Mouse (Mus musculus) kidney, adult 2 months (tissue): Measurements from ENCODE around the gene Bmper. TPM values are rescaled to one million over a fixed set of nuclear protein-coding genes. Genes with fewer than 3 reads are reported as not detected.
A peak's percentile ranks its signal among the peaks of the same experiment; 100 is the strongest.

ENCODE experiments used
- DNase-seq: peaks from one replicate; pipeline ENCODE4 v3.0.0; 2021
- H3K27ac ChIP-seq: fragments of 200-500 bp; 2 replicates; pipeline ENCODE4 v1.5.1; 2012; ENCODE audit warnings: low read depth, low read length, control low read depth, inconsistent platforms; ENCODE audit not compliant: insufficient read depth
- H3K27me3 ChIP-seq: fragments of 200-500 bp; replicated peaks from 2 replicates; pipeline ENCODE4 v1.6.1; 2012; ENCODE audit warnings: mild to moderate bottlenecking, moderate library complexity, low read length, inconsistent platforms; ENCODE audit not compliant: control insufficient read depth, insufficient read depth
- H3K36me3 ChIP-seq: fragments of 200-500 bp; 2 replicates; pipeline ENCODE4 v1.6.1; 2012; ENCODE audit warnings: mild to moderate bottlenecking, moderate library complexity, low read length, inconsistent platforms; ENCODE audit not compliant: control insufficient read depth, insufficient read depth
- H3K4me1 ChIP-seq: fragments of 200-500 bp; 2 replicates; pipeline ENCODE4 v1.6.1; 2011; ENCODE audit warnings: low read length; ENCODE audit not compliant: control insufficient read depth, insufficient read depth
- H3K4me3 ChIP-seq: fragments of 200-500 bp; 2 replicates; pipeline ENCODE4 v1.5.1; 2011; ENCODE audit warnings: mild to moderate bottlenecking, low read depth, low read length, control low read depth; ENCODE audit not compliant: insufficient read depth
- CTCF ChIP-seq: fragments of 200-500 bp; conservative IDR thresholded peaks from 2 replicates; pipeline ENCODE4 v1.5.1; 2011; ENCODE audit warnings: low read depth, mild to moderate bottlenecking, control low read depth, low read length, moderate library complexity, mixed read lengths; ENCODE audit not compliant: insufficient read depth, insufficient read length
- POLR2A ChIP-seq: fragments of 200-500 bp; IDR thresholded peaks from one replicate; pipeline ENCODE4 v1.6.1; 2011; ENCODE audit warnings: low read depth, low read length, control low read depth
- WGBS: fragments of 180-500 bp; shearing (Covaris S2); methylation state at CpG from one replicate; pipeline ENCODE4 v1.1.7; 2018; 5-methylcytosine and 5-hydroxymethylcytosine counted together
- polyA plus RNA-seq: library from polyadenylated mRNA; depleted of rRNA; stranded (reverse); fragments of >200 nt; gene quantifications from 2 replicates; pipeline ENCODE4 v1.2.3, GENCODE M21; 2012

Gene Bmper
- polyA plus RNA-seq, 1 experiment = 0.27 TPM

DNA sequence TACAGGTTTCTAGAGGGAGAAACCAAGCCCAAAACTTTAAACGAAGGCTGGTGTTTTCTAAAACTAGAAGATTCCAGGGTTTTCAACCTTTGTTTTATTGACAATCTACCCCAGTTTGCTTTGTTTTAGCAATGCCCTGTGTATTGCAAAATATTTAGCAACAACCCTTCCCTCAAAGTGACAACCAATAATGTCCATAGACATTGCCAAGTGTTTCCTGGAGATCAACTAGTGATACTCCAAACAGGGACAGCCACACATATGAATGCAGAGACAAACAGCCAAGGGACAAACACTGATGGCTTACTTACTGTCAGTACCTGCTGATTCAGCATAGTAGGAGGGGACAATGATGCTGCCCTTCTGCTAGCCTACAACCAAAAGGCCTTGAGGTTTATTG, 161.0 kb downstream of the Bmper start:
- Histone ChIP-seq H3K4me1 (no peaks in the 10 kb centered on the region), H3K27me3 (no peaks in the 10 kb centered on the region; the same call in 1 of the 2 replicates), H3K36me3 (no peaks in the 10 kb centered on the region), H3K27ac (no peak overlapping the region), H3K4me3 (no peak overlapping the region)
- TF ChIP-seq POLR2A (no peak), CTCF (no peak)
- no peak for DNase-seq
- WGBS = 86% methylated on average over 1 of the region's 1 CpGs

DNA sequence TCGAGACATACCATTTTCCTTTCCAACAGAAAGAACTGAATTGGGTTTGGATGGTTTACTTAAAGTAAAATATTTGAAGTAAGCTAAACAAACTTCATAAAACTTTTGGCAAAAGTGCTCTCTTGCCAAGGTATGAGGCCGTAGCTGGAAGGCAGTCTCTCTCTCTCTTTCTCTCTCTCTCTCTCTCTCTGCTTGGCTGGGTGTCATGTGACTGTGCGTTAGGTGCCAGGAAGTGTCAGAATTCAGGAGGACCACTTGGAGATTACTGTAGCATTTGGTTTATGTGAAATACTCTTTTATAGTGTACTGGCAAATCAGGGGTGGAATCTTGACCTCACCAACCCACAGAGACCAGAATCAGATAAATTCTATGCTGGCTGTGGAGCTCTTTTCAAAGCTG, 162.0 kb downstream of the Bmper start:
- no peak overlapping the region for H3K4me3 ChIP-seq
- WGBS = 58% methylated on average over 3 of the region's 3 CpGs
- no peak for TF ChIP-seq CTCF
- no peak for TF ChIP-seq POLR2A
- DNase-seq = no peak
- no peaks in the 10 kb centered on the region; the same call in 1 of the 2 replicates for H3K27me3 ChIP-seq
- H3K4me1 ChIP-seq = no peaks in the 10 kb centered on the region
- H3K27ac ChIP-seq = no peak overlapping the region
- H3K36me3 ChIP-seq = no peaks in the 10 kb centered on the region

GRCm38 (mm10) chr9:23386201-23386600, 163.3 kb downstream of the Bmper start:
- Histone ChIP-seq H3K36me3 (no peaks in the 10 kb centered on the region), H3K4me1 (no peaks in the 10 kb centered on the region), H3K27ac (no peak overlapping the region), H3K27me3 (no peaks in the 10 kb centered on the region; the same call in 1 of the 2 replicates), H3K4me3 (no peak overlapping the region)
- DNase-seq = no peak
- TF ChIP-seq CTCF (no peak), POLR2A (no peak)
- 69% methylated on average over 3 of the region's 3 CpGs for WGBS

GRCm38 (mm10) chr9:23390118-23390517, 167.2 kb downstream of the Bmper start:
- Histone ChIP-seq H3K27ac (no peak overlapping the region), H3K4me3 (no peak overlapping the region), H3K27me3 (no peaks in the 10 kb centered on the region), H3K36me3 (no peaks in the 10 kb centered on the region), H3K4me1 (no peaks in the 10 kb centered on the region)
- DNase-seq = no peak
- TF ChIP-seq POLR2A = no peak
- TF ChIP-seq CTCF = no peak
- WGBS = 65% methylated on average over 3 of the region's 3 CpGs

- no peaks in the 10 kb centered on the region for H3K4me1 ChIP-seq
- no peak overlapping the region for H3K4me3 ChIP-seq
- no peak for DNase-seq
- no peak for TF ChIP-seq POLR2A
- TF ChIP-seq CTCF = peak; percentile 41
- H3K36me3 ChIP-seq = no peaks in the 10 kb centered on the region
- 59% methylated on average over 6 of the region's 6 CpGs for WGBS
- H3K27ac ChIP-seq = no peak overlapping the region
- H3K27me3 ChIP-seq = no peaks in the 10 kb centered on the region
Observed at GRCm38 (mm10) chr9:23394652-23395317, 171.9 kb downstream of the Bmper start.

- no peak overlapping the region for H3K27ac ChIP-seq
- WGBS = 83% methylated on average over 7 of the region's 7 CpGs
- no peak for DNase-seq
Observed at GRCm38 (mm10) chr9:23396186-23396585, 173.3 kb downstream of the Bmper start.

GRCm38 (mm10) chr9:23397876-23398275, 175.0 kb downstream of the Bmper start:
- Histone ChIP-seq H3K27me3 (no peaks in the 10 kb centered on the region), H3K4me3 (no peak overlapping the region), H3K27ac (no peak overlapping the region), H3K36me3 (no peaks in the 10 kb centered on the region), H3K4me1 (no peaks in the 10 kb centered on the region)
- WGBS = 93% methylated on average over 3 of the region's 3 CpGs
- no peak for TF ChIP-seq CTCF
- no peak for TF ChIP-seq POLR2A
- DNase-seq = no peak

More at GRCm38 (mm10) chr9:23396186-23396585, 173.3 kb downstream of the Bmper start:
- TF ChIP-seq POLR2A = no peak
- TF ChIP-seq CTCF = no peak
- Histone ChIP-seq H3K4me1 (no peaks in the 10 kb centered on the region), H3K36me3 (no peaks in the 10 kb centered on the region), H3K4me3 (no peak overlapping the region), H3K27me3 (no peaks in the 10 kb centered on the region)
